Mouse (Mus musculus) MEL (cell line): ENCODE measurements around the gene Rps16. TPM values are rescaled to one million over a fixed set of nuclear protein-coding genes. Genes with fewer than 3 reads are reported as not detected.

Experiments
- DNase-seq: peaks from one replicate; pipeline ENCODE4 v3.0.0; 2011; ENCODE audit warnings: low read depth, low spot score
- H3K27ac ChIP-seq: 2 replicates; pipeline ENCODE4 v1.5.1; 2012; ENCODE audit warnings: low read depth, mild to moderate bottlenecking, control low read depth, low read length, moderate library complexity; ENCODE audit not compliant: control insufficient read depth
- H3K27me3 ChIP-seq, 2 experiments: fragments of 150-350 bp in 1 of 2; sonication (generic) in 1 of 2; 2 replicates each; pipeline ENCODE4 v1.6.1; 2012; ENCODE audit warnings: low read length in 2 of 2, mild to moderate bottlenecking in 2 of 2, improper control_type of control experiment in 1 of 2, moderate library complexity in 1 of 2; ENCODE audit not compliant: insufficient read depth in 2 of 2, control insufficient read depth in 1 of 2
- H3K36me3 ChIP-seq, 2 experiments: 2 replicates each; pipeline ENCODE4 v1.6.1; 2012 to 2014; ENCODE audit warnings: low read length in 2 of 2, improper control_type of control experiment in 1 of 2, inconsistent platforms in 1 of 2, mild to moderate bottlenecking in 1 of 2; ENCODE audit not compliant: insufficient read depth in 2 of 2, control insufficient read depth in 1 of 2
- H3K4me1 ChIP-seq, 2 experiments: fragments of 150-350 bp in 1 of 2; sonication (generic) in 1 of 2; 2 replicates each; pipeline ENCODE4 v1.6.1; 2012; ENCODE audit warnings: low read length in 2 of 2, improper control_type of control experiment in 1 of 2, mild to moderate bottlenecking in 1 of 2; ENCODE audit not compliant: insufficient read depth in 2 of 2, control insufficient read depth in 1 of 2
- H3K4me3 ChIP-seq, 2 experiments: fragments of 150-350 bp in 1 of 2; sonication (generic) in 1 of 2; 2 replicates each; pipeline ENCODE4 v1.5.1; 2012; ENCODE audit warnings: low read depth in 2 of 2, low read length in 2 of 2, mild to moderate bottlenecking in 2 of 2, moderate library complexity in 2 of 2, control low read depth in 1 of 2, improper control_type of control experiment in 1 of 2; ENCODE audit not compliant: control insufficient read depth in 1 of 2, insufficient read depth in 1 of 2
- H3K79me2 ChIP-seq: 2 replicates; pipeline ENCODE4 v1.6.1; 2012; ENCODE audit warnings: mild to moderate bottlenecking, low read length, moderate library complexity; ENCODE audit not compliant: control insufficient read depth, poor library complexity, insufficient read depth
- H3K9ac ChIP-seq: 2 replicates; pipeline ENCODE4 v1.6.1; 2012; ENCODE audit warnings: low read depth, mild to moderate bottlenecking, control low read depth, low read length, moderate library complexity; ENCODE audit not compliant: control insufficient read depth, poor library complexity, severe bottlenecking
- H3K9me3 ChIP-seq: fragments of 150-350 bp; sonication (generic); replicated peaks from 2 replicates; pipeline ENCODE4 v1.6.1; 2012; ENCODE audit warnings: mild to moderate bottlenecking, low read length, improper control_type of control experiment, moderate library complexity; ENCODE audit not compliant: insufficient read depth
- CHD1 ChIP-seq: IDR thresholded peaks from 2 replicates; pipeline ENCODE4 v1.6.1; 2012; ENCODE audit warnings: low read depth, mild to moderate bottlenecking, inconsistent platforms, low read length, improper control_type of control experiment
- CHD2 ChIP-seq: IDR thresholded peaks from 2 replicates; pipeline ENCODE4 v1.6.1; 2011; ENCODE audit warnings: low read length, improper control_type of control experiment
- CTCF ChIP-seq, 3 experiments: IDR thresholded peaks in 2 of 3; conservative IDR thresholded peaks in 1 of 3; 2 replicates each; pipeline ENCODE4 v1.5.1; 2011 to 2012; ENCODE audit warnings: low read length in 3 of 3, low read depth in 2 of 3, mild to moderate bottlenecking in 2 of 3, improper control_type of control experiment in 1 of 3, inconsistent platforms in 1 of 3, mixed read lengths in 1 of 3, moderate library complexity in 1 of 3; ENCODE audit not compliant: control insufficient read depth in 1 of 3, insufficient read depth in 1 of 3, poor library complexity in 1 of 3, severe bottlenecking in 1 of 3
- E2F4 ChIP-seq: IDR thresholded peaks from 2 replicates; pipeline ENCODE4 v1.6.1; 2011; ENCODE audit warnings: low read depth, low read length, improper control_type of control experiment, borderline replicate concordance
- ELF1 ChIP-seq: IDR thresholded peaks from 2 replicates; pipeline ENCODE4 v1.6.1; 2014; ENCODE audit warnings: low read depth, mild to moderate bottlenecking, inconsistent platforms, low read length, improper control_type of control experiment, moderate library complexity
- EP300 ChIP-seq, 2 experiments: IDR thresholded peaks; 2 replicates each; pipeline ENCODE4 v1.6.1; 2011; ENCODE audit warnings: improper control_type of control experiment in 2 of 2, low read length in 2 of 2, low read depth in 1 of 2, mild to moderate bottlenecking in 1 of 2
- GATA1 ChIP-seq: IDR thresholded peaks from 2 replicates; pipeline ENCODE4 v1.6.1; 2011; ENCODE audit warnings: low read depth, low read length, improper control_type of control experiment
- HCFC1 ChIP-seq: IDR thresholded peaks from 2 replicates; pipeline ENCODE4 v1.6.1; 2012; ENCODE audit warnings: low read depth, mild to moderate bottlenecking, inconsistent platforms, low read length, improper control_type of control experiment, moderate library complexity
- JUND ChIP-seq: IDR thresholded peaks from 2 replicates; pipeline ENCODE4 v1.6.1; 2011; ENCODE audit warnings: low read depth, mild to moderate bottlenecking, improper control_type of control experiment, low read length
- KAT2A ChIP-seq: conservative IDR thresholded peaks from 2 replicates; pipeline ENCODE4 v1.6.1; 2012; ENCODE audit warnings: low read depth, low read length, improper control_type of control experiment, inconsistent platforms
- MAFK ChIP-seq: IDR thresholded peaks from 2 replicates; pipeline ENCODE4 v1.6.1; 2011; ENCODE audit warnings: low read depth, mild to moderate bottlenecking, low read length, improper control_type of control experiment, borderline replicate concordance
- MAX ChIP-seq: IDR thresholded peaks from 2 replicates; pipeline ENCODE4 v1.6.1; 2011; ENCODE audit warnings: low read length, improper control_type of control experiment
- MAZ ChIP-seq: IDR thresholded peaks from 2 replicates; pipeline ENCODE4 v1.6.1; 2012; ENCODE audit warnings: low read depth, mild to moderate bottlenecking, inconsistent platforms, low read length, improper control_type of control experiment
- MYC ChIP-seq: IDR thresholded peaks from 2 replicates; pipeline ENCODE4 v1.6.1; 2011; ENCODE audit warnings: low read depth, mild to moderate bottlenecking, low read length, improper control_type of control experiment, moderate library complexity
- POLR2A ChIP-seq, 2 experiments: IDR thresholded peaks; 2 replicates each; pipeline ENCODE4 v1.6.1; 2011 to 2012; ENCODE audit warnings: low read length in 2 of 2, mild to moderate bottlenecking in 2 of 2, control low read depth in 1 of 2, improper control_type of control experiment in 1 of 2, low read depth in 1 of 2, moderate library complexity in 1 of 2; ENCODE audit not compliant: control insufficient read depth in 1 of 2, insufficient read depth in 1 of 2, poor library complexity in 1 of 2
- POLR2AphosphoS2 ChIP-seq: IDR thresholded peaks from 2 replicates; pipeline ENCODE4 v1.6.1; 2011; ENCODE audit warnings: low read length, improper control_type of control experiment
- RCOR1 ChIP-seq: IDR thresholded peaks from 2 replicates; pipeline ENCODE4 v1.6.1; 2012; ENCODE audit warnings: low read depth, mild to moderate bottlenecking, inconsistent platforms, low read length, improper control_type of control experiment
- SIN3A ChIP-seq: IDR thresholded peaks from 2 replicates; pipeline ENCODE4 v1.6.1; 2012; ENCODE audit warnings: low read length, improper control_type of control experiment, inconsistent platforms
- SMC3 ChIP-seq: IDR thresholded peaks from 2 replicates; pipeline ENCODE4 v1.6.1; 2011; ENCODE audit warnings: low read depth, low read length, improper control_type of control experiment
- TCF12 ChIP-seq: IDR thresholded peaks from 2 replicates; pipeline ENCODE4 v1.6.1; 2014; ENCODE audit warnings: low read depth, mild to moderate bottlenecking, inconsistent platforms, low read length, improper control_type of control experiment, moderate library complexity
- UBTF ChIP-seq: IDR thresholded peaks from 2 replicates; pipeline ENCODE4 v1.6.1; 2012; ENCODE audit warnings: low read depth, mild to moderate bottlenecking, inconsistent platforms, low read length, improper control_type of control experiment, moderate library complexity, borderline replicate concordance; ENCODE audit not compliant: insufficient read depth
- USF2 ChIP-seq, 2 experiments: IDR thresholded peaks; 2 replicates each; pipeline ENCODE4 v1.6.1; 2011 to 2012; ENCODE audit warnings: improper control_type of control experiment in 2 of 2, low read length in 2 of 2, borderline replicate concordance in 1 of 2, inconsistent platforms in 1 of 2, low read depth in 1 of 2, mild to moderate bottlenecking in 1 of 2; ENCODE audit not compliant: insufficient read depth in 1 of 2
- ZC3H11A ChIP-seq: IDR thresholded peaks from 2 replicates; pipeline ENCODE4 v1.6.1; 2012; ENCODE audit warnings: low read depth, mild to moderate bottlenecking, inconsistent platforms, low read length, improper control_type of control experiment
- ZMIZ1 ChIP-seq: IDR thresholded peaks from 2 replicates; pipeline ENCODE4 v1.6.1; 2012; ENCODE audit warnings: low read depth, mild to moderate bottlenecking, inconsistent platforms, low read length, improper control_type of control experiment, moderate library complexity
- ZNF384 ChIP-seq: IDR thresholded peaks from 2 replicates; pipeline ENCODE4 v1.6.1; 2012; ENCODE audit warnings: low read depth, mild to moderate bottlenecking, inconsistent platforms, low read length, improper control_type of control experiment
- polyA plus RNA-seq, 2 experiments: library from polyadenylated mRNA; stranded (reverse) in 1 of 2; unstranded in 1 of 2; fragments of >175 nt in 1 of 2; fragments of >200 nt in 1 of 2; gene quantifications; 2 replicates each; pipeline versions ENCODE4 v1.2.1 to v1.2.4; 2012; ENCODE audit warnings: low replicate concordance in 2 of 2, low read depth in 1 of 2; ENCODE audit not compliant: insufficient read length in 2 of 2, insufficient read depth in 1 of 2, missing spikeins in 1 of 2
- total RNA-seq: library from RNA; depleted of rRNA; stranded (reverse); fragments of 300-350 nt; gene quantifications from 2 replicates; pipeline ENCODE4 v1.2.3, GENCODE M21; 2012

The Rps16 gene
- total and polyA plus RNA-seq, 3 experiments = 1,661 to 2,343 (median 1,740) TPM

GRCm38 (mm10) chr7:28311926-28312543 is 38.4 kb upstream of the Rps16 start, which contains the start of gene Timm50 (continued):
- TF ChIP-seq ZMIZ1 = no peak
- no peak; the same call in 1 of the 2 replicates for TF ChIP-seq ELF1
- peak; percentile 96 for TF ChIP-seq SIN3A
- TF ChIP-seq USF2 (IDR thresholded peaks at IDR 0.05; ENCODE audit: borderline replicate concordance in 1 of 2, insufficient read depth in 1 of 2, low read depth in 1 of 2, low read length in 2 of 2) = no peak
- TF ChIP-seq TCF12 = peak; percentile 74
- peak; percentile 87 to 92 for TF ChIP-seq POLR2A (IDR thresholded peaks at IDR 0.05; ENCODE audit: control insufficient read depth in 1 of 2, insufficient read depth in 1 of 2, low read depth in 1 of 2, low read length in 2 of 2, poor library complexity in 1 of 2)
- peak; percentile 95 for TF ChIP-seq E2F4
- peak; percentile 49; the same call in 1 of the 2 replicates for TF ChIP-seq MAX
- TF ChIP-seq MAFK = no peak
- TF ChIP-seq CHD2 = no peak
- no peak; the same call in 1 of the 2 replicates for TF ChIP-seq KAT2A
- TF ChIP-seq GATA1 = no peak
- 0 out of 6 replicates have a peak, but pooled peaks of 1 of the 3 experiments have one; percentile 2 for TF ChIP-seq CTCF (IDR thresholded peaks at IDR 0.05 in 2 of 3, conservative IDR thresholded peaks at IDR 0.05 in 1 of 3; ENCODE audit: control insufficient read depth in 1 of 3, insufficient read depth in 1 of 3, low read depth in 2 of 3, low read length in 3 of 3, poor library complexity in 1 of 3, severe bottlenecking in 1 of 3)
- peak; percentile 91 for TF ChIP-seq HCFC1
- no peak for TF ChIP-seq SMC3
- no peak for TF ChIP-seq ZC3H11A
- no peak for TF ChIP-seq CHD1
- TF ChIP-seq POLR2AphosphoS2 = peak; percentile 50; the same call in 1 of the 2 replicates
- TF ChIP-seq JUND = no peak
- TF ChIP-seq ZNF384 = no peak
- TF ChIP-seq UBTF = no peak

DNA sequence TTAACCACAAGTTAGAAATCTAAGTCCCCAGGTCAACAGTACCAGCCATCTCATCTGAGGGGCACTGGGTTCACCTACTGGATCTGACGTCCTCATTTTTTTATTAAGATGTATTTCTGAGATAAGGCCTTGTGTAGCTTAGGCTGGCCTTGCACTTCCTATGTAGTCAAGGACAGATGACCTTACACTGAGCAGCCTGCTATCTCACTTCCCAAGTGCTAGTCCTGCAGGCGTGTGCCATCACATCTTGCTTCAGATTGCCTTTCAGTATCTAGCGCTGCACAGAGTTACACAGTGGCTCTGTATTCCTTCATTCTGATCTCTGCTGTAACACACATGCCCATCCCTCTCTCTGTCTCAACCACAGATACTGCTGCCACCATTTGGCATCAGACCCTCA is 32.4 kb upstream of the Rps16 start:
- Histone ChIP-seq H3K4me1 (no peaks in the 10 kb centered on the region), H3K27ac (no peak overlapping the region), H3K27me3 (no peaks in the 10 kb centered on the region), H3K9me3 (no peaks in the 10 kb centered on the region), H3K36me3 (peaks cover 0 to 16% of the 10 kb centered on the region in 2 experiments; a peak in 2 of 4 replicates), H3K79me2 (no peaks in the 10 kb centered on the region), H3K4me3 (no peak overlapping the region), H3K9ac (no peak overlapping the region)
- TF ChIP-seq ZC3H11A (no peak), SMC3 (no peak), MYC (no peak), MAZ (no peak), KAT2A (no peak), ZMIZ1 (no peak), GATA1 (no peak), RCOR1 (no peak), E2F4 (no peak), ELF1 (no peak), USF2 (IDR thresholded peaks at IDR 0.05; ENCODE audit: borderline replicate concordance in 1 of 2, insufficient read depth in 1 of 2, low read depth in 1 of 2, low read length in 2 of 2) (no peak), EP300 (IDR thresholded peaks at IDR 0.05; ENCODE audit: low read depth in 1 of 2, low read length in 2 of 2) (no peak), MAX (no peak), POLR2A (IDR thresholded peaks at IDR 0.05; ENCODE audit: control insufficient read depth in 1 of 2, insufficient read depth in 1 of 2, low read depth in 1 of 2, low read length in 2 of 2, poor library complexity in 1 of 2) (no peak)
- no peak for DNase-seq
